Mouse (Mus musculus) embryo, embryonic 11.5 days (tissue): ENCODE measurements around the gene Xlr.
"Not testable (repeated sequence)": the region's sequence is repeated elsewhere in the genome, so short reads cannot be mapped to it uniquely, and the experiment has no call there.

Source experiments
- DNase-seq: peaks from one replicate; pipeline ENCODE4 v3.0.0-alpha.2; 2012; ENCODE audit warnings: low read depth, low spot score

Gene Xlr

DNA sequence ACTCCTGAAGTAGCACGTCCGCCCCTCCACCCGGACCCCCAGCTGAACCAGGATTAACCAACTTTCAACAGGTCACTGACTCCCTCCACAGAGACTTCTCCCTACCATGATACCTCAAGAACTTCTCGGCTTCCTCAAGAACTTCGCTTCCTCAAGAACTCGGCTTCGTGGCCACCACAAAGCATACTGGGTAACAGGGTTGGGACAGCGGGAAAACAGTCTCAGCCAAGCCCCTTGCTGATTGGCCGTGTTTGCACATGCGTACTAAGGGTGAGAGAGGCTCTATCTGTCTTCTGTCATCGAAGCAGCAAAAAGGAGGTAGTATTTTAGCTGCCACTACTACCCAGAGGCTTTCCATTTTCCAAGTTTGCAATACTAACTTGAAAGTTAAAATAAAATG lies at the start of gene Xlr:
Xlr (minus strand) TSS at position 188 of the 400 bp plus-strand sequence.
- DNase-seq, result not testable (repeated sequence)

DNA sequence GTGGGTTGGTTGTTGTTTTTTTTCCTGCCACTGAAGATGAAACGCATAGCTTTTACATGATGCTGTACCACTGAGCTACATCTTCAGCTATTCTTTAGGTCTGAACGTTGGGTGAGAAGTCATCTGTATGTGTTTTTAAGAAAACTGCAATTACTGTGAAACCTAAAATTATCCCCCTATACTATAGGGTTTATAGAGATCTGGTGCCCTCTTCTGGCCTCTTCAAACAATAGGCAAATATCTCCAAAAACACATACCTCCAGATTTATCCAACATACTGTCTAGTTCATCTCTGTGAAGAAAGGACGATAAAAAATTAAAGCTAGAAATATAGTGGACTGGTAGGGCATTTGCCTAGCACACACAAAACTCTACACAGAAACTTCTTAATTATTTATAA lies 1.6 kb upstream of the Xlr start:
- DNase-seq, result no peak

DNA sequence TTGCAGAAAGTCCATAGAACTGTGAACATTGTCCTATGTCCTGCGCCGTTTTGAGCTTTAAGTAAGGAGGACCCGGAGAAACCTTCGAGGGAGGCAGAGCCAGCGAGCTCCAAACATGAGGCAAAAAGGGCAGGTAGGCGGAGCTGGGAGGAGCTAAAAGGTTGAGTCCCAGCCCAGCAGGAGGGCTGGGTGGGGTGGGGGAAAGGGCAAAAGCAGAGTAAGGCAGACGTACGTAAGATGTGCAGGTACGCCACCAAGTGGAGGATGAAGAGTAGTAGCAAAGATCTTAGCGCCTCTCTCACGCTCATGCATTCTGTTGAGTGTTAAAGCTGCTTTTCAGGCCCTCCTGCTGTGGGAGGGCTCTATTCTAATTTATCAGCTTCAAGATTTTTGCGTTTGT lies 21.2 kb downstream of the Xlr start, which contains the start of gene Zfp36l3:
Zfp36l3 (minus strand) TSS at position 119 of the 400 bp plus-strand sequence.
- no peak for DNase-seq

DNA sequence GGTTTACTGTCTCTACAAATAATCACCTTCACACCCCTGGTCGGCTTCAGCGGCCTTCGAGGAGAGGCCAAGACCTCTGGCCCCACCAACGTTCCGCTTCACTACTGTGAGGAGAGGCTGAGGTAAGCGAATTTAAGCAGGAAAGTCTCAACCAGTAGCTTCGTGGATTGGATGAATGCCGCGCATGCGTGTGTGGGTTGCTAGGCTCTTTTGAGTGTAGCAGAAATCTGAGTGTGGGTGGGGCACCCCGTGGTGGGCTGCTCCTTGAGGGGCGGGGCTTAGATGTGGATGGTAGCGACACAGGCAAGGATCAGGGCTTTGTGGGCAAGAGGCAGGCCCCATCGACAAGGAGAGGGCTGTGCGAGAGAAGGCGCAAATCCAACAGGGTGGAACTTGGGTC lies 39.8 kb downstream of the Xlr start, which contains the start of gene 1700013H16Rik:
1700013H16Rik (minus strand) TSS at position 96 of the 400 bp plus-strand sequence.
- no peak for DNase-seq

DNA sequence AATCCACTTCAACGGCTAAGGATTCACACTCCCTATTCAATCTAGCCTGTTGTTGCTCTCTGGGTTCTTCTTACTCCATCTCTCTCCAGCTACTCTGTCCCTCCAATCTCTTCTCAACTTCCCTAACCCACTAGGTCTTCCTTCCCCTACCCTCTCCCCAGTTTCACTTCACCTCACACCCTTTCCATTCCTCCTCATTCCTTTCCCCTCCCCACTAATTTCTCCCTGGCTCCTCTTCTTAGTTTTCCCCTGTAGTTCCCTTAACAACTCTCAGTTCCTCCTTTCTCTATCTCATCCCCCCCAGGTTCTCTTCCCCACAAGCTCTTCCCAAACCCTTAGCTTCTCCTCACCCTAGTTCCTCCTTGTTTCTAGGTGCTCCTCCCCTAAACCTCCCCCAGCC lies 44.7 kb downstream of the Xlr start:
- DNase-seq, result no peak

DNA sequence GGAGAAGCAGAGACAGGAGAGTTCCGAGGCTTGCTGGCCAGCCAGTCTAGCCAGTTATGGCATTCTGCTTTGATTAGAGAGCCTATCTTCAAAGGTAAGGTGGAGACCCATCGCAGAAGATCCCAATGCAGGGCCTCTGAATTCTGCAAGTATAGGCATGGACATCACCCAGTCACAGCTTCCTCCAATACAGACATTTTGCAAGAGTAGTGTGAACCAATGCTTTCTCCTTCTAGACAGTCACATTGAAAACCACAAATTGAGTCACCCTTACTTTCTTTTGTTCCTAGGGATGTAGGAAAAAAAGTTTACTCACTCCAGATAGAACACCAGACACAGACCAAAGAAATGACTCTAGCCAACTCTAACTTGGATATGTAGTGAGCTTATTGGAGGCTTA lies 68.5 kb downstream of the Xlr start:
- DNase-seq, result no peak
